Mouse (Mus musculus) activated CD4-positive, CD25-positive, alpha-beta regulatory T cell, adult 4 months (primary cell): ENCODE measurements around the gene Fam69b. TPM values are rescaled to one million over a fixed set of nuclear protein-coding genes. Genes with fewer than 3 reads are reported as not detected.

Experiments used
- ATAC-seq: one replicate; pipeline ENCODE4 v1.8.0; 2017
- polyA plus RNA-seq, 2 experiments: library from polyadenylated mRNA; unstranded; fragments of 100-300 nt; shearing (Covaris generic); gene quantifications; one replicate each; pipeline ENCODE4 v1.2.1; 2017

Gene Fam69b
- polyA plus RNA-seq, 2 experiments from 2014 or later = 0.90 to 2.1 TPM

DNA sequence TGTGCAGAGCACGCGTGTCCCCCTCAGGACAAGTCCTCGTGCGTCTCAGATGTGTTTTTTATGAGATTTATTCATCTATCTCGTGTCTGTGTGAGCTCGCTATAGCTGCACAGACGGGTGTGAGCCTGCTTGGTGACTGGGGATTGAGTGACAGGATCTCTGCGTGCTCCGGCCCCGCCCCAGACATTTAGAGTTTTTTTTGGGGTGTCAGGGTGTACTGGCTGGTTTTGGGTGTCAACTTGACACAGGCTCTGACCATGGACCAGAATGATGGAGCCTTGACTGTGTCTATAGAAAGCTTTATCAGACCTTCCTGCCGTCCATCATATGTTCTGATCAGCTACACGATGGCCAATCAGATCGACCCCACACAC lies 34.2 kb downstream of the Fam69b start:
- no peak for ATAC-seq

GRCm38 (mm10) chr2:26663112-26663511 lies 34.9 kb downstream of the Fam69b start:
- ATAC-seq = no peak

- peak; percentile 63 for ATAC-seq
Observed at GRCm38 (mm10) chr2:26663551-26663950, 35.3 kb downstream of the Fam69b start.

- peak; percentile 99 for ATAC-seq
Observed at GRCm38 (mm10) chr2:26668746-26669145, 40.5 kb downstream of the Fam69b start.

GRCm38 (mm10) chr2:26671182-26671581 lies 42.9 kb downstream of the Fam69b start, which contains the start of gene Lcn4:
TSS of gene Lcn4 (minus strand) at chr2:26671282.
- ATAC-seq = no peak

Other genes with a start within 250 kb of the Fam69b start
- 10 to 100 TPM; 20.1 to 24.4 TPM for gene Snapc4, start 247.8 kb upstream of the Fam69b start, polyA plus RNA-seq
- gene Entr1, start 239.1 kb upstream of the Fam69b start, polyA plus RNA-seq = 10 to 100 TPM; 44.8 to 54.9 TPM
- gene Pmpca, start 239.1 kb upstream of the Fam69b start, polyA plus RNA-seq = 10 to 100 TPM; 77.1 to 77.7 TPM
- 10 to 100 TPM in 1 of 2 experiments, 1 to 10 TPM in 1; 9.5 to 13.5 TPM for gene Inpp5e, start 219.3 kb upstream of the Fam69b start, polyA plus RNA-seq
- gene Sec16a, start 183.2 kb upstream of the Fam69b start, polyA plus RNA-seq = 10 to 100 TPM; 22.4 to 23.9 TPM
- gene Notch1, start 111.8 kb upstream of the Fam69b start, polyA plus RNA-seq = 10 to 100 TPM; 22.2 to 28.7 TPM
- gene Egfl7, start 48.4 kb upstream of the Fam69b start, polyA plus RNA-seq = 1 to 10 TPM in 1 of 2 experiments, under 1 TPM in 1; 0.95 to 1.3 TPM
- gene Gm20532, start 41.8 kb upstream of the Fam69b start, polyA plus RNA-seq = not detected
- gene Agpat2, start 24.0 kb upstream of the Fam69b start, polyA plus RNA-seq = 10 to 100 TPM in 1 of 2 experiments, 1 to 10 TPM in 1; 8.2 to 11.0 TPM
- gene Lcn4, start 42.8 kb downstream of the Fam69b start, polyA plus RNA-seq = under 1 TPM; 0.89 to 0.96 TPM
- not detected for gene Abo, start 236.5 kb downstream of the Fam69b start, polyA plus RNA-seq